Mouse (Mus musculus) neural tube, embryonic 11.5 days (tissue): Measurements from ENCODE around the gene Plekhg5. TPM values are rescaled to one million over a fixed set of nuclear protein-coding genes. Genes with fewer than 3 reads are reported as not detected.

Experiments used
- ATAC-seq: fragments of 200-750 bp; cut with Nextera tagmentation; 2 replicates; pipeline ENCODE4 v1.8.0; 2017; ENCODE audit warnings: moderate number of reproducible peaks, mild to moderate bottlenecking, moderate TSS enrichment, moderate library complexity; ENCODE audit not compliant: insufficient read depth, low FRiP score, low TSS enrichment
- DNase-seq: peaks from one replicate; pipeline ENCODE4 v3.0.0-alpha.2; 2015; ENCODE audit warnings: low spot score
- H3K27ac ChIP-seq: fragments of 300-500 bp; sonication (generic); 2 replicates; pipeline ENCODE4 v1.5.1; 2014; ENCODE audit warnings: low read depth, mild to moderate bottlenecking, low read length
- H3K27me3 ChIP-seq: fragments of 300-500 bp; sonication (generic); 2 replicates; pipeline ENCODE4 v1.6.1; 2014; ENCODE audit warnings: mild to moderate bottlenecking, low read length, mixed read lengths; ENCODE audit not compliant: control insufficient read depth, insufficient read depth
- H3K36me3 ChIP-seq: fragments of 300-500 bp; sonication (generic); 2 replicates; pipeline ENCODE4 v1.6.1; 2014; ENCODE audit warnings: mild to moderate bottlenecking, low read length, moderate library complexity, mixed read lengths; ENCODE audit not compliant: control insufficient read depth, insufficient read depth
- H3K4me1 ChIP-seq: fragments of 300-500 bp; sonication (generic); 2 replicates; pipeline ENCODE4 v1.6.1; 2014; ENCODE audit warnings: low read length, mixed read lengths; ENCODE audit not compliant: control insufficient read depth, insufficient read depth
- H3K4me2 ChIP-seq: fragments of 300-500 bp; sonication (generic); 2 replicates; pipeline ENCODE4 v1.6.1; 2014; ENCODE audit warnings: low read depth, mild to moderate bottlenecking, moderate library complexity
- H3K4me3 ChIP-seq: fragments of 300-500 bp; sonication (generic); 2 replicates; pipeline ENCODE4 v1.5.1; 2014; ENCODE audit warnings: low read depth, low read length
- H3K9ac ChIP-seq: fragments of 300-500 bp; sonication (generic); 2 replicates; pipeline ENCODE4 v1.6.1; 2014; ENCODE audit warnings: mild to moderate bottlenecking, low read length
- H3K9me3 ChIP-seq: fragments of 300-500 bp; sonication (generic); 2 replicates; pipeline ENCODE4 v1.6.1; 2016; ENCODE audit warnings: low read length; ENCODE audit not compliant: control insufficient read depth
- WGBS: fragments of 180-500 bp; shearing (Covaris S2); extraction: QIAGEN DNeasy Blood & Tissue Kit; methylation state at CpG from one replicate; pipeline ENCODE4 v1.1.7; 2014; 5-methylcytosine and 5-hydroxymethylcytosine counted together
- polyA plus RNA-seq: library from polyadenylated mRNA; unstranded; fragments of >200 nt; fragmentation: Nextera tagmentation; extraction: Ambion mirVana; gene quantifications from 2 replicates; pipeline ENCODE4 v1.2.1, GENCODE M21; 2014

Gene Plekhg5
- polyA plus RNA-seq, 1 experiment from 2014 or later, result 7.2 TPM

GRCm38 (mm10) chr4:152140441-152140840 is 68.1 kb downstream of the Plekhg5 start:
- H3K4me3 ChIP-seq, result no peak overlapping the region
- ATAC-seq, result no peak
- H3K4me2 ChIP-seq, result no peak overlapping the region
- 28% methylated on average over 6 of the region's 6 CpGs for WGBS
- no peaks in the 10 kb centered on the region for H3K9me3 ChIP-seq
- no peaks in the 10 kb centered on the region for H3K4me1 ChIP-seq
- no peaks in the 10 kb centered on the region for H3K36me3 ChIP-seq
- peak; percentile 43 for DNase-seq
- no peak overlapping the region for H3K9ac ChIP-seq
- H3K27ac ChIP-seq, result no peak overlapping the region
- peaks cover 12% of the 10 kb centered on the region for H3K27me3 ChIP-seq

DNA sequence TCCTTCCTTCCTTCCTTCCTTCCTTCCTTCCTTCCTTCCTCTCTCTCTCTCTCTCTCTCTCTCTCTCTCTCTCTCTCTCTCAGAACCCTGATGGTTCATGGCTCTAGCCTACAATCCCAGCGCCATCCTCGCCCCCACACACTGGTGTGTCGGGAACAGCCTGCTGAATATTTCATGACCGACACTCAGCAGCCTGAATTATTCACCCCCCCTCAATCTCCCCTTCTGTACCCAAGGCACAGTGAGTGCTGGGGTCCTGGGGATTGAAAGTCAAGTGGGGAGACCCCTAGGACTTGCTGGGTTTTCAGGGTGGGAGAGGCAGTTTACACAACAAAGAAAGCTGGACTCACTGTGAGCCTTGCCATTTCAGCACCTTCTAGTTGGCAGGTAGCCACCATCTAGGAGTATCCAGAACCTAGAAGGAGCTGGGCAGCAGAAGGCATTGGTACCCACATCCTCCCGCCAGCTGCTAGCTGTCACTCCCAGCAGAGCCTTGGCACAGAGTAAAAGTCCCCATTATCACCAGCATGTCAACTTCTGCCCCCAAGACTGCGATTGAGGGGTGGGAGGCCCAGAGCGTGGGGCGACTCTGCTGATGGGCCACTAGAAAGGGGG is 69.3 kb downstream of the Plekhg5 start:
- H3K27me3 ChIP-seq, result peaks cover 14% of the 10 kb centered on the region
- H3K9me3 ChIP-seq, result no peaks in the 10 kb centered on the region
- H3K4me1 ChIP-seq, result no peaks in the 10 kb centered on the region
- no peak overlapping the region for H3K4me3 ChIP-seq
- no peak overlapping the region for H3K27ac ChIP-seq
- H3K4me2 ChIP-seq, result no peak overlapping the region
- no peak for DNase-seq
- WGBS, result 74% methylated on average over 8 of the region's 8 CpGs
- H3K9ac ChIP-seq, result no peak overlapping the region
- ATAC-seq, result no peak
- H3K36me3 ChIP-seq, result no peaks in the 10 kb centered on the region

DNA sequence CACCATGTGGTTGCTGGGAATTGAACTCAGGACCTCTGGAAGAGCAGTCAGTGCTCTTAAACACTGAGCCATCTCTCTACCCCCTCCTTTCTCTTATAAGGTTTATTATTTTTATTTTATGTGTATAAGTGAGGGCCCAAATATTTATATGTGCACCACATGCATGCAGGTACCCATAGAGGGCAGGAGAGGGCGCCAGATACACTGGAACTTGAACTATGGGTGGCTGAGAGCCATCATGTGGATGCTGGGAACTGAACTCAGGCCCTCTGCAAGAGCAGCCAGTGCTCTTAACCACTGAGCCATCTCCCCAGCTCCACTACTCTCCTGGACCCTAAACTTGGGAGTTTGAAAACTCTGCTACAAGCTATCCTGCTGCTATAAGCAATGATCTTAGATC is 71.3 kb downstream of the Plekhg5 start:
- Histone ChIP-seq H3K9ac (no peak overlapping the region), H3K36me3 (no peaks in the 10 kb centered on the region), H3K27me3 (peaks cover 13% of the 10 kb centered on the region), H3K4me1 (no peaks in the 10 kb centered on the region), H3K4me2 (no peak overlapping the region), H3K9me3 (no peaks in the 10 kb centered on the region), H3K4me3 (no peak overlapping the region), H3K27ac (no peak overlapping the region)
- 30% methylated on average over 1 of the region's 1 CpGs for WGBS
- DNase-seq, result no peak
- ATAC-seq, result no peak

DNA sequence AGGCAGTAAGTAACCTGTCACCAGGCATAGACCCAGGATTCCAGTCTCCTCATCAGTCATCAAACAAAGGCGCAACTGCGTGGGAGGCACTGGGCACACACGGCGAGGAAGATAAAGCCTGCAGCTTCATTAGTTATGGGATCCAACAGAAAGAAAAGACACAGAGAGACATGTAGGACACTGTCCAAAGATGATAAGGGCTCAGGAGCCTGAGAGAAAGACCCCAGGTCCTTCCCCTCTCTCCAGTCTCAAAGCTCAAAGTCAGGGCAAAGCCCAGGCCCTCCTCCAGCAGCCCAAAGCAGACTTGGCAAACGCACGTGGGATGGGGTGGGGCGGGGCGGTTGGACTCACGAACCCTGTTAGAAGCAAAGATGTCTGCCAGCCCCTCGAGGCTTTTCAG is 73.2 kb downstream of the Plekhg5 start:
- ATAC-seq (no peak), DNase-seq (no peak)
- H3K27me3 ChIP-seq, result peaks cover 11% of the 10 kb centered on the region
- no peak overlapping the region for H3K27ac ChIP-seq
- no peaks in the 10 kb centered on the region for H3K4me1 ChIP-seq
- H3K36me3 ChIP-seq, result no peaks in the 10 kb centered on the region
- no peaks in the 10 kb centered on the region for H3K9me3 ChIP-seq
- H3K4me3 ChIP-seq, result no peak overlapping the region
- H3K9ac ChIP-seq, result no peak overlapping the region
- H3K4me2 ChIP-seq, result no peak overlapping the region
- 62% methylated on average over 10 of the region's 10 CpGs for WGBS

- H3K4me2 ChIP-seq, result no peak overlapping the region
- no peak overlapping the region for H3K9ac ChIP-seq
- 58% methylated on average over 11 of the region's 11 CpGs for WGBS
- DNase-seq (no peak), ATAC-seq (no peak)
- no peak overlapping the region for H3K4me3 ChIP-seq
- H3K36me3 ChIP-seq, result no peaks in the 10 kb centered on the region
- H3K27ac ChIP-seq, result no peak overlapping the region
- H3K9me3 ChIP-seq, result no peaks in the 10 kb centered on the region
- peaks cover 18% of the 10 kb centered on the region for H3K27me3 ChIP-seq
- no peaks in the 10 kb centered on the region for H3K4me1 ChIP-seq
Measured at GRCm38 (mm10) chr4:152146033-152146827, 73.9 kb downstream of the Plekhg5 start.

DNA sequence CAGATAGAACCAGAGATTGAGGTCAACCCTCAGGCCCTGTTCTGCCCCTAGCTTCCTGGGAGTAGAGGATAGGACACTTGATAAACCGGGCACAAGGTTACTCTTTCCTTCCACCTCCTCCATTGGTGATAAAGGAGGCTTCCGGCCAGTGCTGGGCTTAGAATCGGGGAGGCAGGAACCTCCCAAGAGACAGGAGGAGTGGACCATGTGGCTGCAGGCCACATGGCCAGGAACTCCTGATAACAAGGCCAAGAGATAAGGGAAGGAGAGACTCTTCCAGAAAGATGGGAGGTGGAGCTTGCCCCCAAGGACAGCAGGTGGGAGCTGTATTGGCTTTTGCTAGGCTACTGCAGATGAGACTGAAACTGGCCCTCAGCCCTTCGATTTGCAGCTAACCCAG is 78.2 kb downstream of the Plekhg5 start:
- H3K36me3 ChIP-seq, result no peaks in the 10 kb centered on the region
- WGBS, result 73% methylated on average over 4 of the region's 4 CpGs
- no peaks in the 10 kb centered on the region for H3K4me1 ChIP-seq
- H3K4me2 ChIP-seq, result no peak overlapping the region
- no peak overlapping the region for H3K9ac ChIP-seq
- H3K27ac ChIP-seq, result no peak overlapping the region
- H3K4me3 ChIP-seq, result no peak overlapping the region
- no peak for ATAC-seq
- H3K9me3 ChIP-seq, result no peaks in the 10 kb centered on the region
- peaks cover 42% of the 10 kb centered on the region for H3K27me3 ChIP-seq
- DNase-seq, result no peak

- Histone ChIP-seq H3K27ac (no peak overlapping the region), H3K4me1 (no peaks in the 10 kb centered on the region), H3K9ac (peak overlapping the region; percentile 5; the same call in 1 of the 2 replicates), H3K36me3 (no peaks in the 10 kb centered on the region), H3K4me3 (peak overlapping the region; percentile 31), H3K9me3 (no peaks in the 10 kb centered on the region), H3K4me2 (peak overlapping the region; percentile 49), H3K27me3 (peaks cover 41% of the 10 kb centered on the region)
- no peak for ATAC-seq
- DNase-seq, result no peak
- 21% methylated on average over 7 of the region's 7 CpGs for WGBS
Measured at GRCm38 (mm10) chr4:152151451-152151965, 79.2 kb downstream of the Plekhg5 start.

GRCm38 (mm10) chr4:152151966-152152544 is 79.8 kb downstream of the Plekhg5 start, which contains the start of gene Espn:
Gene Espn (minus strand): TSS chr4:152152371.
- Histone ChIP-seq H3K4me1 (no peaks in the 10 kb centered on the region), H3K4me3 (peak within 1 kb of the TSS; percentile 31), H3K27me3 (peaks cover 40% of the 10 kb centered on the region), H3K36me3 (no peaks in the 10 kb centered on the region), H3K9me3 (no peaks in the 10 kb centered on the region), H3K27ac (no peak within 1 kb of the TSS), H3K4me2 (peak within 1 kb of the TSS; percentile 49), H3K9ac (peak within 1 kb of the TSS; percentile 5; the same call in 1 of the 2 replicates)
- ATAC-seq (peak; percentile 68; the same call in 1 of the 2 replicates), DNase-seq (peak; percentile 71)
- WGBS, result 1% methylated on average over 46 of the region's 57 CpGs
